Mouse (Mus musculus) gastrocnemius, postnatal 14 days (tissue): ENCODE data around the gene Cpsf2. TPM values are rescaled to one million over a fixed set of nuclear protein-coding genes. Genes with fewer than 3 reads are reported as not detected.

Experiments used
- DNase-seq: peaks from one replicate; pipeline ENCODE4 v3.0.0; 2021; ENCODE audit warnings: mixed read lengths
- intact Hi-C: fragments of 180-260 bp; cut with DNase I; formaldehyde crosslinking; loops from one replicate; pipeline ENCODE4 v1.15.1; 2025; ENCODE audit warnings: low total_unique reads
- total RNA-seq, 2 experiments: library from RNA; stranded (reverse); gene quantifications; 2 replicates each; pipeline ENCODE4 v1.2.3; 2021

The Cpsf2 gene
- total RNA-seq, 2 experiments from 2014 or later, result 11.0 to 11.3 TPM

GRCm38 (mm10) chr12:101978162-101978561 is 2.4 kb downstream of the Cpsf2 start:
- no peak for DNase-seq
- intact Hi-C loops, result no loop called here

- DNase-seq, result no peak
- intact Hi-C loops, result no loop called here
These were observed 2.8 kb downstream of the Cpsf2 start for GRCm38 (mm10) chr12:101978588-101978987.

GRCm38 (mm10) chr12:101979213-101979750 is 3.5 kb downstream of the Cpsf2 start:
- intact Hi-C loops, result no loop called here
- DNase-seq, result no peak

- intact Hi-C loops, result loop anchor here (5.0 to 10.0 kb wide), 2 partner anchors 407 to 495 kb away; no protein-coding TSS in a partner anchor
- DNase-seq, result no peak
These were observed 4.5 kb downstream of the Cpsf2 start for GRCm38 (mm10) chr12:101980266-101980665.

- intact Hi-C loops, result loop anchor here (5.0 to 10.0 kb wide), 2 partner anchors 406 to 493 kb away; no protein-coding TSS in a partner anchor
- no peak for DNase-seq
These were observed 5.8 kb downstream of the Cpsf2 start for GRCm38 (mm10) chr12:101981559-101981958.

GRCm38 (mm10) chr12:101982977-101983376 is 7.2 kb downstream of the Cpsf2 start:
- intact Hi-C loops, result loop anchor here (5.0 to 10.0 kb wide), 2 partner anchors 404 to 492 kb away; no protein-coding TSS in a partner anchor
- DNase-seq, result no peak

- no peak for DNase-seq
- intact Hi-C loops, result loop anchor here (10.0 kb wide), 1 partner anchor 490 kb away; no protein-coding TSS in a partner anchor
These were observed 9.3 kb downstream of the Cpsf2 start for GRCm38 (mm10) chr12:101985110-101985509.

GRCm38 (mm10) chr12:101987659-101988058 is 11.9 kb downstream of the Cpsf2 start:
- no peak for DNase-seq
- intact Hi-C loops, result loop anchor here (10.0 kb wide), 1 partner anchor 487 kb away; no protein-coding TSS in a partner anchor

GRCm38 (mm10) chr12:101994576-101995467 is 19.0 kb downstream of the Cpsf2 start:
- DNase-seq, result no peak
- intact Hi-C loops, result loop anchor here (5.0 kb wide), 1 partner anchor 392 kb away; no protein-coding TSS in a partner anchor

- no peak for DNase-seq
- intact Hi-C loops, result loop anchor here (5.0 kb wide), 1 partner anchor 388 kb away; no protein-coding TSS in a partner anchor
These were observed 23.1 kb downstream of the Cpsf2 start for GRCm38 (mm10) chr12:101998929-101999328.

GRCm38 (mm10) chr12:102000785-102001184 is 25.0 kb downstream of the Cpsf2 start:
- intact Hi-C loops, result no loop called here
- no peak for DNase-seq

- DNase-seq, result no peak
- intact Hi-C loops, result no loop called here
These were observed 32.6 kb downstream of the Cpsf2 start for GRCm38 (mm10) chr12:102008111-102008977.

- DNase-seq, result no peak
- intact Hi-C loops, result no loop called here
These were observed 33.8 kb downstream of the Cpsf2 start for GRCm38 (mm10) chr12:102009551-102009950.

GRCm38 (mm10) chr12:102014411-102014810 is 38.6 kb downstream of the Cpsf2 start:
- intact Hi-C loops, result loop anchor here (1.0 kb wide), 1 partner anchor 12 kb away; no protein-coding TSS in a partner anchor
- no peak for DNase-seq

- no peak for DNase-seq
- intact Hi-C loops, result no loop called here
These were observed 39.3 kb downstream of the Cpsf2 start for GRCm38 (mm10) chr12:102015127-102015526.

GRCm38 (mm10) chr12:102021923-102022322 is 46.1 kb downstream of the Cpsf2 start:
- DNase-seq, result no peak
- intact Hi-C loops, result no loop called here

GRCm38 (mm10) chr12:102029184-102029583 is 53.4 kb downstream of the Cpsf2 start:
- DNase-seq, result no peak
- intact Hi-C loops, result no loop called here

GRCm38 (mm10) chr12:102029892-102030446 is 54.2 kb downstream of the Cpsf2 start:
- intact Hi-C loops, result no loop called here
- no peak for DNase-seq

GRCm38 (mm10) chr12:102034934-102035333 is 59.1 kb downstream of the Cpsf2 start:
- intact Hi-C loops, result no loop called here
- no peak for DNase-seq
